Mouse (Mus musculus) cerebellum, adult 2 months (tissue): ENCODE data around the gene Bloc1s6.

Experiments used
- CTCF ChIP-seq: fragments of 200-500 bp; IDR thresholded peaks from 2 replicates; pipeline ENCODE4 v1.5.1; 2011; ENCODE audit warnings: low read depth, mild to moderate bottlenecking, control low read depth, low read length, moderate library complexity, borderline replicate concordance; ENCODE audit not compliant: insufficient read depth
- POLR2A ChIP-seq: fragments of 200-500 bp; IDR thresholded peaks from 2 replicates; pipeline ENCODE4 v1.6.1; 2011; ENCODE audit warnings: low read length, control low read depth, borderline replicate concordance; ENCODE audit not compliant: insufficient read depth

DNA sequence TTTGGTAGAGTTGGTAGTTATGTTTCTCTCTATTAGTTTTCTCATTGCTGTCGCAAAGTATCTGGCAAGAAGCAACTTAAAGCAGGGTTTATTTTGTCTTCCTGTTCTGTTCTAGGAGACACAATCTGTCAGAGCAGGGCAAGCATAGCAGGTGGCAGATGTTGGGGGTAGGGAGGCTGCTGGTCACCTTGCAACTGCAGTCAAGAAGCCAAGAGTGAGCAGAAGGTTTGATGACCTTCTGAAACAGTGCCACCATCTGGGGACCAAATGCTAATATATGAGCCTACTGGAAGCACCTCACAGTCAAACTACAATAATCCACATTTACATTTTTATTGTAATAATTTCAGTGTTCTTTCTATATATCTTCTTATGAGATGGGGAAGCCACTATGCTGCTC is 21.5 kb downstream of the Bloc1s6 start:
- TF ChIP-seq CTCF, result no peak
- TF ChIP-seq POLR2A, result no peak
